Mouse (Mus musculus): Measurements from ENCODE around the gene Nek3.

DNA sequence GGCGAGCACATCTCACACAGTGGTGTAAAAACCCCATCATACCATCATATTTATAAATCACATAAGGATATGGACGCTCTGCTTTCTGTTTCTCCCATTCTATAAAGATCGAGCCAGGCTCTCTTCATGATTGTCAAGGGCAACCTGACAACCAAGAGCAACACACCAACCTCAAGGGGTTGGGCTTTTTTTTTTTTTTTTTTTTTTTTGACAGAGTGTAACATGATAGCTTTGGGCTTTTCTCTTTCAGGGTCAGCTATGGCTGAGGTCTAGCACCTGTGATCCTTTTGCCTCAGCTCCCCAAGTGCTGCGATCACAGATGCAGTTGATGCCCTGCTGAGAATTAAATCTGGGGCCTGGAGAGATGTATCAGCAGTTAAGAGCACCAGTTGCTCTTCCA is 59.2 kb downstream of the Nek3 start:
- TF ChIP-seq CTCF (IDR thresholded peaks at IDR 0.05; ENCODE audit: control insufficient read depth, insufficient read depth, insufficient read length), result no peak
- TF ChIP-seq CEBPB (IDR thresholded peaks at IDR 0.05; ENCODE audit: low read depth), result no peak
- no peak for TF ChIP-seq MYOD1 (IDR thresholded peaks at IDR 0.05; ENCODE audit: control insufficient read depth, insufficient read length, low read depth)
- TF ChIP-seq MAX (IDR thresholded peaks at IDR 0.05), result no peak
